Mouse (Mus musculus) small intestine, adult 2 months (tissue): ENCODE data around the gene Polg.

Experiments used
- CTCF ChIP-seq: fragments of 200-500 bp; IDR thresholded peaks from 2 replicates; pipeline ENCODE4 v1.5.1; 2012; ENCODE audit warnings: low read depth, mild to moderate bottlenecking, control low read depth, inconsistent platforms, low read length, moderate library complexity, mixed read lengths; ENCODE audit not compliant: insufficient replicate concordance, insufficient read length; ENCODE audit errors: extremely low read depth
- POLR2A ChIP-seq: fragments of 200-500 bp; IDR thresholded peaks from 2 replicates; pipeline ENCODE4 v1.6.1; 2012; ENCODE audit warnings: low read depth, mild to moderate bottlenecking, control low read depth, inconsistent platforms, low read length, moderate library complexity

- no peak for TF ChIP-seq POLR2A
- no peak for TF ChIP-seq CTCF
Observed at GRCm38 (mm10) chr7:79419950-79420349, 46.2 kb downstream of the Polg start.
